Mouse (Mus musculus): ENCODE results near the gene Tjp1.

- TF ChIP-seq CTCF (IDR thresholded peaks at IDR 0.05; ENCODE audit: low read depth), result no peak
- TF ChIP-seq EP300 (IDR thresholded peaks at IDR 0.05; ENCODE audit: low read depth), result no peak
Observed at GRCm38 (mm10) chr7:65490526-65490925, 37.1 kb downstream of the Tjp1 start.
